Mouse (Mus musculus): ENCODE measurements around the gene Izumo4.

Izumo4 gene

DNA sequence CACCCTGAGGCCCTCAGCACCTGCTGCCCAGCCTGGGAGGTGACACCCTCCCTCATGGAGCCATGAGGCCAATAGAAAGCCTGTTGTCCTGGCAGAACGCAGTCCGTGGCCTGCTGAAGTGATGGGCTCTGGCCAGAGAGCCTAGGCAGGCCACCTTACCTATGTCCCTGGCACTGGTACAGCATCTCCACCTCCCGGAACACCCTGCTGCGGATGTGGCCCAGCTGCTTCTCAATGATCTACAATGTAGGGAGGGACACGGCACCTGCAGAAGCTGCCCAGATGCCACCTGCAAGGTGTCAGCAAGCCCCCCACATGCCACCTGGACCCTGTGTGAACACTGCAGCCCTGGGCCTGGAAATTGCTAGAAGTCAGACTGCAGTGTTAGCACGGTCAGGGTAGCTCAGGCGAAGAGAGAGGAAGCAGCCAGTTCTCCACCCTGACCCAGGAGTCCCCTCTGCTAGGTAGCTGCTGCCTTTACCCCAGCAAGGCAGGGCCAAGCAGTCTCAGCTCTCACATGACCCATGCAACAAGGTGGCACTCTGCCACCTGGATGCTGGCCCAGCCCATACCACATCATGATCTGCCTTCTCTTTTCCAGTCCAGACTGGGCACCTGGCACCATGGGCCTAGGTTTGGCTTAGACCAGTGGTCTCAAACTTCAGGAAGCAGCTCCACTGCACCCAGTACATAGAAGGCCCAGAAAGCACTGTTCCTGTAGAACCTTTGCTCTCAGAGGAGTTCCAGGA, 32.1 kb upstream of the Izumo4 start:
- peak; percentile 87 for DNase-seq

DNA sequence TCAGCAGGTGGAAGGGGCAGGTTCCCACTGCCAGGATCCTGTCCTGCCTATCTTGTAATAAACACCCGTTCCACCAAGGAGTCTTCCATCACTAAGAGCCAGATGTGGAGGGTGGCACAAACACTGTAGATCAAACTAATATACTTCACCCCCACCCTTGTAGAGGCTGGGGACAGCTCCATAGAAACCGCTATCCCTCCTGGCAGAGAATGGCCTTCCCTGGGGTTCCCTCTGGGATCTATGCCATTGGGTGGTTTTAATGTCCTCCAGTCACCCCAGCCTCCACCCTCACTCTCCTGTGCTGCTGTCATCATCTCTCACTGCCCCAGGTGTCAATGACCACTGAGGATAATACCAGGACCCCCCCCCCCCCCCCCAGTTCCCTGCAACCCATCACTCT, 31.5 kb upstream of the Izumo4 start:
- peak; percentile 63 for DNase-seq

- no peak for DNase-seq
Measured at GRCm38 (mm10) chr10:80671251-80671650, 30.7 kb upstream of the Izumo4 start.

DNA sequence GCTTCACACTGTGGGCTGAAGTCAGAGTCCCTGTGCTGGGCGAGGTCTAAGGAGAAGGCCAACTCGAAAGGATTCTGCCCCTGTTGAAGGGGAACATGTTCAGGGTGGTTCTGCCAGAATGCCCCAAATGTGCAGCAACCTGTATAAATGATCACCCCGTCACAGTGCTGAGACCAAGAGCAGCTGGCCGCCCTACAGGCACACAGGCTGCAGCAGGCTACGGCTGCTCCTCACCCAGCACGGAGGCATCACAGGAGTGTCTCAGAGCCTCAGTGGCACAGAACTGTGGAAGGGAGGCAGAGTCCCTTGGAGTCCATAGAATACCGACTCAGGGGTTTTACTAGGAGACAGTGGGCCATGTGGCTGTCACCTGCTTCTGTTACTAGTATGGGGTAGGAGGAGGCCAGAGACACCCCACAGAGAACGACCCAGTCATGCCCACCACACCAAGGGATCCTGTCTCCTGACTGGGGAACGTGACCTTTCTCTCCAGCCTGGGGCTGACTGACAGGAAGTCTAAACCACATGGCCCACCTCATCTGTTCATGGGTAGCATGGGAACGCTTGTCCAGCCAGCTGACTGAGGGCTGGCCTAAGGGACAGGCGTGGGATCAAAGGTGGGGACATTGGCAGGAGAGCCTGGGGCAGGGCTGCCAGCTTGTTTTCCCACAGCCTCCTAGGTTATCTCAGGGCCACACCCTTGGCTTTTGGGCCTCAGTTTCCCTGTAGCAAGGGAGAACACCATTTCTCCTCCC, 29.9 kb upstream of the Izumo4 start:
- peak; percentile 65 for DNase-seq

DNA sequence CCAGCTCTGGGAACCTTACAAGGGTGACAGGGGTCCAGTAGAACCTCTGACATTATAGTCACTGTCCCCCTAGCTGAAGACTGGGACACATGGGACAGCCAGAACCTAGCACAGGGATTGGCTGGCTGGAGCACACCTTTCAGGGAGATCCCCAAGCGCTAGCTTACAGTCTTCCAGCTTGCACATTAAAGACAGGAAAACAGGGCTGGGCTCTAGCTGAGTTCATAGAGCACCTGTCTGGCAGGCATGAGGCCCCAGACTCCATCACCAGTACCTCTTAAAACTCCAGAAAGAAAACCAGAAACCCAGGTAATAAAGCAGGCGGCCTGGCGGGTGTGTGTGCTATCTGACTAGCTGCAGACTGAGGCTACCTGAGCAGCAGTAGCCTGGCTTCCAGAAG, 28.3 kb upstream of the Izumo4 start:
- DNase-seq, result peak; percentile 49

GRCm38 (mm10) chr10:80674161-80674711, 27.7 kb upstream of the Izumo4 start:
- DNase-seq, result peak; percentile 80

DNA sequence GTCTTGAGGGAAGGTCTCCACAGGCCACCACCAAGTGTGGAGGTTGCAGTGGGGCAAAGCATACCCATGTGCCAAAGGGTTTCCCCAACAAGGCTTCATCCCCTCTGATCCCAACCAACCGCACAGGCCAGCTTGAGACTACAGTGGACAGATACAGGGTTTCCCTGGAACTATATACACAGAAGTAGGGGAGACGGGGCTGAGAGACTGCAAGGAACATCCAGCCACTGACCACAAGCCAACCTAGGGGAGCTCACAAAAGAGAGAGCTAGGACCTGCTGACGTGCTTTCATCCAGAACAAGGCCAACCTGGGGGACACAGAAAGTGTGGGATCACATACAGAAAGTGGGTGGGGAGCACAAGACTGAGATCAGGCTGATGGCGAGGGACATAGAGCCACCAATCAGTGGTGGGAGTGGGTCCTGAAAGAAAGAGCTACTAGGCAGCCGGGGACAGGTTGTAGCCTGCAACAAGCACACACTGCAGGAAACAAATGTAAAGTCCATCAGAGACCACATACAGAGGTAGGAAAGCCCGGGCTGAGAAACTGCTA, 27.1 kb upstream of the Izumo4 start:
- DNase-seq, result peak; percentile 61

GRCm38 (mm10) chr10:80675405-80676197, 26.4 kb upstream of the Izumo4 start:
- peak; percentile 82 for DNase-seq

GRCm38 (mm10) chr10:80676198-80676928, 25.6 kb upstream of the Izumo4 start:
- peak; percentile 100 for DNase-seq

DNA sequence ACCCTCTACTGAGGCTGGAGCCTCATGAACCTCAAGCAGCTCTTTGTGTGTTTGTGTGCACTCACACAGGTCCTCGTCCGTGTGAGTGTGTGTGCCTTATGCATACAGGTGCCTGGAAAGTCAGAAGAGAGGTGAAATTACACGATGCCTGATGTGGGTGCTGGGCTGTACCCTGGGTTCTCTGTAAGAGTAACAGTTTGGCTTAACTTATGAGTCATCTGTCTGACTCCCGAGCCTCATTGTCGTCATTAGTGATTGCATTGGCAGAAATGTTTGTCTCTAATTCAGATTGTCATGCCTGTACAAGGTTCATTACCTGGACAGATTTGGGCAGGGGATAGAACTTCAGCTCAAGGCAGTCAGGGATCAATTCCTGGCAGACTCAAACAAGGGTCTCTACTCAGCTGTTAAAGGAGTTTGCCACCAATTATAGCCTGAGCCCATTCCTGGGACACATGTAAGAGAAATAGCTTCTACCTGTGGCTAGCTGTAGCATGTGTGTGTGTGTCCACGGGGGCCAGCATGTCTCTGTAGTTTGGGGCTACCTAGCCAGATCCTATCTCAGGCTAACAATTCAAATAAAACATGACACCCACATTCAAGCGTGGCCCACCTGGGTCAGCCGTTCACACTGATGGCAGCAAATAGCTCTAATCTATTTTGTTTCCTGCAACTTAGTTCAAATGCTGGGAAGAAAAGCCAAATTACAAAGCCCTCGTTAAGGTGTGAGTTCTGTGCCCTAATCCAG, 24.7 kb upstream of the Izumo4 start:
- DNase-seq, result peak; percentile 56

DNA sequence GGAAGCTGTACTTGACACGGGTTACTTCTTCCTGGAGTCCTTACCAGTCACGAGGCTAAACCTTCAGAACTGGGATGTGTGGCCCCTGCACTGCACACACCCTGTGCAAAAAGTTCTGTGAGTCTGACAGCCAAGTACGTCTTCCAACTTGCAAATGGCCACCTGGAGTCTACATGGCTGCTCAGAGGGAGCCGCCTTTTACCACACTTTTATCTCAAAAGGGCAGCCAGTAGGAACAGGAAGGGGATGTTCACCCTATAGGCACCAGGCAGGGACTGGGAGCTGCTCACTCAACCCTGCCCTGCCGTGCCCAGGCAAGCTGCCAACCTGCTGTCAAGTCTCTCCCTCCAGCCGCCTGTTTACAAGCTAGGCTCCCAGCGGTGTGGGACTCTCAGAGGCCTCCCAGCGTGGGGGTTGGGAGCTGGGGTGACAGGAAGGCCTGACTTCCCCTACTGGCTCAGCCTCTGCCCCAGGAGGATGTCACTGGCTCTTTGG, 24.0 kb upstream of the Izumo4 start, which contains the start of gene Mknk2:
Gene Mknk2, minus strand, starts transcription at position 171 of the 495 bp plus-strand sequence.
- peak; percentile 93 for DNase-seq

DNA sequence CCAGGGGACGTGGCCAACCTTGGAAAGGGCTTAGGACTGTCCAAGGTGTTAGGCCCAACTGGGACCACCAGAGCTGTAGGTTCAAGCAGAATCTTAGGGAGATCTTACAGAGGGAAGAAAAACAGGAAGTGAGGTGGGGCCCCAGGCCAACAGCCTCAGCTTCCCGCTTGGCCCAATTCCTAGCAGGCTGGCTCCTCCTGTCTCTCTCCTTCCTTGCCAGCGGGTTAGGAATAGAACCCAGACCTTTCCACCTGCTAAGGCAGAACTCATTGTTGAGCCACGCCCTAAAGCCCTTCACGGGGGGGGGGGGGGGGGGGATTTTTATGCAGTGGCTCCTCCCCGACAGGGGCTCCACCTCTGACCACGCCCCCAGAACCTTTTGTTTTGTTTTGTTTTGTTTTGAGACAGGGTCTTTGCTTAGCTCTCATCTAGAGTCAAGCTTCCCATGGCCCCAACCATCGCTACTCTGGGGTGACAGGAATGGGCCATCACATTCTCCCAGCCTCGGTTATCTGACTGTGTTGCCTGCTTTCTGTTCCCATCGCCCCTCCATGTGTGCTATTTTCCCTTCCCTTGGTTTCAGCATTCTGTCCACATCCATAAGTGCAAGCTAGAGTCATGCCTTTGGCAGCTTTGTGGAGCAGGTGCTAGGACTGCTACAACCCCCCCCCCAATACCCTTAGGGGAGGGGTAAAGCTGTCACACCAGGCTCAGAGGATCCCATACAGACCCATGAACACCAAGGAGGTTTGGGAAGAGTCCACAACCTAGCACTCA, 23.2 kb upstream of the Izumo4 start:
- DNase-seq, result peak; percentile 49

DNA sequence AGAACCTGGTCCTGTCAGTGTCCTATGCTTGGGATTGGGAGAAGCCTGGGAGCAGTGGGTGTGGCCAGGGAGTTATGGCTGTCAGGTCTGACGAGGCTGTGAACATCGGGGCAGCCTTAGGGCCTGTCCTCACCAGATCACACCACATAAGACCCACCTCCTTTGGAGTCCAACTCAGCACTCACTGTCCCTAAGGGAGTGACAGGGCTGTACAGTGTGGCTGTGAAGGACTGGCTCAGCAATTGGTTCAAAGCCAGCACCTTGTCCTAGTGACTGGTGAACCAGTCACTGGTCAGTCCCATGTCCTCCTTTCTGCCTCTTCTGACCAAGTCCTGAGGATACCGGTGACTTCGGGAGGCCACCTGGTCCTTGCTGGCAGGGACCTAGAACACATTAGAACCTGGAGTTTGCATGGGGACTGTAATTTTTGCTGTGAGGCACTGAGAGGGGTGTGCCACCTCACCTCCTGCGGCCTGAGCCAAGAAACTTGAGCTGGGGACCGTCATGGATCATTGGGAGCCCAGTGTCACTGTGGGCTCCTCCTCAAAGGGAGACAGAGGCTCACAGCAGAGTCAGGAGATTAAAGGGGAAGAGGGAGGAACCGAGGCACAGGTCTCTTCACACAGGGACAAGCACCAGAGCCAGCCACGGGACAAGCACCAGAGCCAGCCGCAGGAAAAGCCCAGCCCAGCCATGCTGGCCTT, 22.3 kb upstream of the Izumo4 start:
- peak; percentile 67 for DNase-seq

- DNase-seq, result peak; percentile 45
Measured at GRCm38 (mm10) chr10:80680260-80680696, 21.7 kb upstream of the Izumo4 start.

- no peak for DNase-seq
Measured at GRCm38 (mm10) chr10:80682003-80682402, 20.0 kb upstream of the Izumo4 start.

GRCm38 (mm10) chr10:80683647-80684046, 18.3 kb upstream of the Izumo4 start:
- peak; percentile 29 for DNase-seq

- peak; percentile 59 for DNase-seq
Measured at GRCm38 (mm10) chr10:80684214-80684613, 17.8 kb upstream of the Izumo4 start.

DNA sequence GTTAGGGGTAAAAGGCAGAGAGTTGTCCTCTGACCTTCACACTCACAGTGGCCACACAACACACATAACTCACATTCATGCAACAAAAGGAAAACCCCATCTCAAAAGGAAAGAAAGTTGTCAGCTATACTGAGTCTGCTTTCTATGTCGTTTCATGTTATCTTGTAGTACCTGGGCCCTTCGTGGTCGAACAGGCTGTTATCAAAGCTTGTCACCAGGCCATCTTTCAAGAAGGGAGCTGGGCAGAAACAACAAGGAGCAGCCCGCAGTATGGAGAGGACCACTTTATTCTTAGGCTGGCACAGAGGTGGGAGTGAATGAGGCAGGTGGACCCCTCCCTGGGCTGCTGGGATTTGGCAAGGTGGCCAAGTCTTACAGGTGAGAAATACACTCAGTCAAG, 17.0 kb upstream of the Izumo4 start:
- DNase-seq, result peak; percentile 30

GRCm38 (mm10) chr10:80686617-80687016, 15.4 kb upstream of the Izumo4 start:
- DNase-seq, result peak; percentile 43
